Mouse (Mus musculus) liver, postnatal 0 days (tissue): ENCODE measurements around the gene Uggt2. TPM values are rescaled to one million over a fixed set of nuclear protein-coding genes. Genes with fewer than 3 reads are reported as not detected.
A peak's percentile ranks its signal among the peaks of the same experiment; 100 is the strongest.

Source experiments
- ATAC-seq: fragments of 200-750 bp; cut with Nextera tagmentation; 2 replicates; pipeline ENCODE4 v1.8.0; 2017; ENCODE audit warnings: mild to moderate bottlenecking, moderate library complexity
- DNase-seq: peaks from one replicate; pipeline ENCODE4 v3.0.0-alpha.2; 2016
- H3K27ac ChIP-seq: fragments of 300-500 bp; sonication (generic); 2 replicates; pipeline ENCODE4 v1.5.1; 2014; ENCODE audit warnings: antibody characterized with exemption, moderate library complexity, mild to moderate bottlenecking, low read depth
- H3K27me3 ChIP-seq: fragments of 300-500 bp; sonication (generic); 2 replicates; pipeline ENCODE4 v1.6.1; 2014; ENCODE audit warnings: low read length, control low read depth, mixed read lengths; ENCODE audit not compliant: insufficient read depth
- H3K36me3 ChIP-seq: fragments of 300-500 bp; sonication (generic); replicated peaks from 2 replicates; pipeline ENCODE4 v1.6.1; 2014; ENCODE audit warnings: mild to moderate bottlenecking, control low read depth, low read length, moderate library complexity, mixed read lengths; ENCODE audit not compliant: insufficient read depth
- H3K4me1 ChIP-seq: fragments of 300-500 bp; sonication (generic); 2 replicates; pipeline ENCODE4 v1.6.1; 2014; ENCODE audit warnings: antibody characterized with exemption, mild to moderate bottlenecking, control low read depth; ENCODE audit not compliant: insufficient read depth
- H3K4me2 ChIP-seq: fragments of 300-500 bp; sonication (generic); 2 replicates; pipeline ENCODE4 v1.6.1; 2014; ENCODE audit warnings: low read depth, mild to moderate bottlenecking, low read length, moderate library complexity, mixed read lengths
- H3K4me3 ChIP-seq: fragments of 300-500 bp; sonication (generic); 2 replicates; pipeline ENCODE4 v1.5.1; 2014; ENCODE audit warnings: low read depth, low read length
- H3K9ac ChIP-seq: fragments of 300-500 bp; sonication (generic); replicated peaks from 2 replicates; pipeline ENCODE4 v1.6.1; 2014; ENCODE audit warnings: mild to moderate bottlenecking, moderate library complexity
- H3K9me3 ChIP-seq: fragments of 300-500 bp; sonication (generic); 2 replicates; pipeline ENCODE4 v1.6.1; 2016; ENCODE audit warnings: mild to moderate bottlenecking, control low read depth, low read length, mixed read lengths
- CTCF ChIP-seq: sonication (generic); IDR thresholded peaks from 2 replicates; pipeline ENCODE4 v1.5.1; 2016; ENCODE audit warnings: antibody characterized with exemption, low read depth
- EP300 ChIP-seq: IDR thresholded peaks from 2 replicates; pipeline ENCODE4 v1.6.1; 2016; ENCODE audit warnings: antibody characterized with exemption, low read depth, mild to moderate bottlenecking
- WGBS: fragments of 180-500 bp; shearing (Covaris S2); extraction: QIAGEN DNeasy Blood & Tissue Kit; methylation state at CpG from one replicate; pipeline ENCODE4 v1.1.7; 2014; ENCODE audit not compliant: insufficient replicate concordance; 5-methylcytosine and 5-hydroxymethylcytosine counted together
- polyA plus RNA-seq: library from polyadenylated mRNA; unstranded; fragments of >200 nt; fragmentation: Nextera tagmentation; extraction: Ambion mirVana; gene quantifications from 2 replicates; pipeline ENCODE4 v1.2.1, GENCODE M21; 2015

Gene Uggt2
- polyA plus RNA-seq, 1 experiment from 2014 or later: 1.7 TPM

DNA sequence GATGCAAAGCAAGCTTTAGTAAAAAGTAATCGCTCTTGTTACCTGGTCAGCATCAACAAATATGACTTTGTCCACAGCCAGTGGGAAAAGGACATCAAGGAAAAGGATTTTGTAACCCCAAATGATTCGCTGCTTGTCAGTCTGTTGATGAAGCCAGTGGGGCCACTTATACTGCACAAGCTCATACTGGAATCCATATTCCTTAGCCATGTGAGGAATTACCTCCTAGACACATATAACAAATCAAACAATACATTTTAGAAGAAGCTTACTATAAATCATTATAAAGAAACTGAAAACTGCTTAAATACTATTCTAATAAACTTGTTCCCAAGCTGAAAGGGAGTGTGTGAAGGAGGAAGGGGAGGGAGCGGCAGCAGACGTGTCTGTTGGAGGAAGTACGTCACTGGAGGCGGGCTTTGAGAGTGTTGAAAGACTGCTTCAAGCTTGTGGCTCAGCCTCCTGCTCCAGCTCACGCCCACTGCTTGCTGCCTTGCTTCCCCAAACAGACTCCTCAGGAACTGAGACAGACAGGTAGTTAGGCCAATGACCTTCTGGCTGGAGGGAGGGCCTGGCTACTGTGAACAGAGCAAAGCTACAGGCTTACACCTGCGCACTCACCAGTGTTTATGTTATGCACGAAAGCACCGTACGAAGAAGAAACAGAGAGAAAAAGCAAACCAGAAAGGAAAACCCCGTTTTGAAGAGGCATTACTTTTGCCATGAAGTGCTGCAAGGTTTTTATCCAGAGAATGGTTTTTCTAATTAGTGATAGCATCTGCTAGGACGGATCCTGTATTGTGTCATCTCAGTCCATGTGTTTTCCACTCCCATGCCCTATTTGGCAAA, 91.9 kb downstream of the Uggt2 start:
- Histone ChIP-seq H3K9ac (peak overlapping the region; percentile 65), H3K4me3 (peak overlapping the region; percentile 63), H3K4me2 (peak overlapping the region; percentile 93), H3K9me3 (no peaks in the 10 kb centered on the region), H3K4me1 (peaks cover 3% of the 10 kb centered on the region; the same call in 1 of the 2 replicates), H3K27me3 (no peaks in the 10 kb centered on the region), H3K36me3 (no peaks in the 10 kb centered on the region), H3K27ac (peak overlapping the region; percentile 84)
- no peak for TF ChIP-seq CTCF
- TF ChIP-seq EP300: no peak
- ATAC-seq (peak; percentile 99), DNase-seq (peak; percentile 97)
- under 1% methylated on average over 13 of the region's 13 CpGs for WGBS

DNA sequence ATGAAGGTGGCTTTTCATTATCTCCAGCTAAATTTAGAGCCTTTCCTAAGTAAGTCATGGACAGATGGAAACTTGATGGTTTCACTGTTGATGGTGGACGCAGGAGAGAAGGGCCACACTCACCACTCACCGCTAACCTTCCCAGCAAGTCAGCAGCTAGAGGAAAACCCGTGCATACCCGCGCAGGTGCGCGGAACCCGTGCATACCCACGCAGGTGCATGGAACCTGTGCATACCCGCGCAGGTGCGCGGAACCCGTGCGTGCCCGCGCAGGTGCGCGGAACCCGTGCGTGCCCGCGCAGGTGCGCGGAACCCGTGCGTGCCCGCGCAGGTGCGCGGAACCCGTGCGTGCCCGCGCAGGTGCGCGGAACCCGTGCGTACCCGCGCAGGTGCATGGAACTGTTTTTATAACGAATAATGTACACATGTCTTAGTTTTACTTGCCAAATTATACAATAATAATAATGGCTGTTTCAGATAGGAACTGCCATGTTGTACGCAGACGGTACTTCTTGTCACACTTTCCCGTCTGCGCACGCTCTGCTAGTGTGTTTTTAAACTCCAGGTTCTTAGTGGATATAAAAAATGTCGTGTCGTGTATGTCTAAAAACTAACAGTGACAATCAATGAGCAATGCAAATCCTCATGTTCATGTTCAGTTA, 92.7 kb downstream of the Uggt2 start:
- Histone ChIP-seq H3K9ac (peak overlapping the region; percentile 65), H3K4me3 (peak overlapping the region; percentile 63), H3K9me3 (no peaks in the 10 kb centered on the region), H3K4me2 (peak overlapping the region; percentile 93), H3K27me3 (no peaks in the 10 kb centered on the region), H3K36me3 (no peaks in the 10 kb centered on the region), H3K27ac (peak overlapping the region; percentile 84), H3K4me1 (peaks cover 3% of the 10 kb centered on the region; the same call in 1 of the 2 replicates)
- ATAC-seq (no peak), DNase-seq (no peak)
- under 1% methylated on average over 39 of the region's 49 CpGs for WGBS
- TF ChIP-seq CTCF: no peak
- no peak for TF ChIP-seq EP300

DNA sequence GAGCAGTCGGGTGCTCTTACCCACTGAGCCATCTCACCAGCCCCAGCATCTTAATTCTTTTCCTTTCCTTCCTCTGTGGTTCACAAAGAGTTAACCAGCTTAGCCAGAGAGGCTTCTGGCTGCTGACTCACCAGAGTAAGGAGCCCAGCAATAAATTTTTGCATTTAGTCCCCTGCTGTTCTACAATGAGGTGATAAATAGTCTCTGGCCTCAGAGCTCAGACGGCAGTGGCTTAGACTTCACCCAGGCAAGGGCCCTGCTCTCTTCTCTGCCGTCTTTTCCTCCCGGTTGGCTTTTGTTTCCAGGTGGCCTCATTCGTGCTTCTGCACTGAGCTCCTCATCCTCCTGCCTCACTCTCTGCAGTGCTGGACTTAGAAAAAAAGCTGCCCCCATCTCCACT, 93.4 kb downstream of the Uggt2 start:
- Histone ChIP-seq H3K27me3 (no peaks in the 10 kb centered on the region), H3K9me3 (no peaks in the 10 kb centered on the region), H3K4me3 (no peak overlapping the region), H3K36me3 (0 out of 2 replicates have a peak, but pooled peaks cover 2% of the 10 kb centered on the region), H3K27ac (no peak overlapping the region), H3K9ac (no peak overlapping the region), H3K4me2 (peak overlapping the region; percentile 93; the same call in 1 of the 2 replicates), H3K4me1 (peaks cover 3% of the 10 kb centered on the region; the same call in 1 of the 2 replicates)
- DNase-seq (no peak), ATAC-seq (no peak)
- TF ChIP-seq EP300 (no peak), CTCF (no peak)
- WGBS: 19% methylated on average over 5 of the region's 5 CpGs

- H3K4me3 ChIP-seq: no peak overlapping the region
- 0 out of 2 replicates have a peak, but pooled peaks cover 2% of the 10 kb centered on the region for H3K36me3 ChIP-seq
- TF ChIP-seq CTCF (peak; percentile 73), EP300 (no peak)
- H3K9ac ChIP-seq: no peak overlapping the region
- H3K4me2 ChIP-seq: no peak overlapping the region
- H3K27me3 ChIP-seq: no peaks in the 10 kb centered on the region
- DNase-seq (peak; percentile 74), ATAC-seq (0 out of 2 replicates have a peak, but pooled peaks have one; percentile 10)
- H3K27ac ChIP-seq: no peak overlapping the region
- peaks cover 7% of the 10 kb centered on the region; the same call in 1 of the 2 replicates for H3K4me1 ChIP-seq
- no peaks in the 10 kb centered on the region for H3K9me3 ChIP-seq
These were observed 95.9 kb downstream of the Uggt2 start for GRCm38 (mm10) chr14:119003320-119003719.

DNA sequence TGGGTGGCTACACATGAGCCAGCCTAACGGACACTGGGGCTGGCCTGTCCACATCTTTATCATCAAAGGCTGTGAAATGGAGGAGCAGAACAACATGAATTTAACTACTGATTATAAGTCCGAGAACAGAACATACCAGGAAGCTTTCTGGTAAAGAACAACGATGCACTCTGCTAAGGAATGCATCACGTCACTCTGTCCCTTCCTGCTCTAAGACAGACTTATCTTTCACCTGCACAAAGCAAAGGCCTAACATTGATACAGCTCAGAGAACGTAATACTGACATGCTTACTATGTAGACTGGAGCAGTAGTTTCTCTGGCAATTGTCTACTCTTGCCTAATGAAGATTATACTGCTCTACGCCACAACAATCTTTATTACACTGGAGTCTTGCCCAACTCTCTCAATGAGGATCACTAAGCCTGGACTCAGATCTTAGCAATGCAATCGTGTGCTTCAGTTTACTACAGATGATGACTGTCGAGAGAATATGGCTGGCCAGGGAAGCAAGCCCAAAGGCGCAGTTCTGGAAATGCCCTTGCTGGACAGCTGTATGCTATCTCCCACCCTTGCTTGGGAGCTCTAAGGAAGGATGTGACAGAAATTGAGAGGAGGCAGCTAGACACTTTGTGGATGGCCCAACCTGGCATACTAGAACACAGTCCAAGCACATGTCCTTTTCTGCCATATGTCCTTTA, 103.9 kb downstream of the Uggt2 start:
- Histone ChIP-seq H3K27me3 (no peaks in the 10 kb centered on the region), H3K4me3 (no peak overlapping the region), H3K9me3 (no peaks in the 10 kb centered on the region), H3K4me1 (0 out of 2 replicates have a peak, but pooled peaks cover 5% of the 10 kb centered on the region), H3K4me2 (no peak overlapping the region), H3K9ac (no peak overlapping the region), H3K36me3 (no peaks in the 10 kb centered on the region; the same call in 1 of the 2 replicates), H3K27ac (no peak overlapping the region)
- 78% methylated on average over 9 of the region's 9 CpGs for WGBS
- no peak for TF ChIP-seq CTCF
- TF ChIP-seq EP300: no peak
- ATAC-seq: no peak
- no peak for DNase-seq
